Mouse (Mus musculus): Measurements from ENCODE around the gene Synpo2. TPM values are rescaled to one million over a fixed set of nuclear protein-coding genes. Genes with fewer than 3 reads are reported as not detected.

Synpo2 gene
- polyA plus RNA-seq, 1 experiment from 2014 or later = 1.6 TPM

- Histone ChIP-seq H3K27ac (no peak overlapping the region), H3K4me3 (replicated peaks) (no peak overlapping the region), H3K9me3 (no peaks in the 10 kb centered on the region), H3K9ac (no peak overlapping the region), H3K27me3 (no peaks in the 10 kb centered on the region), H3K4me1 (no peaks in the 10 kb centered on the region), H3K4me2 (no peak overlapping the region), H3K36me3 (replicated peaks) (no peaks in the 10 kb centered on the region)
- no peak for ATAC-seq (ENCODE audit: low FRiP score)
- 97% methylated on average over 7 of the region's 7 CpGs for WGBS
Observed at GRCm38 (mm10) chr3:123175142-123175541, 60.8 kb downstream of the Synpo2 start.

GRCm38 (mm10) chr3:123174379-123174697 is 61.6 kb downstream of the Synpo2 start:
- H3K4me1 ChIP-seq = no peaks in the 10 kb centered on the region
- H3K9ac ChIP-seq = no peak overlapping the region
- H3K4me3 ChIP-seq (replicated peaks) = no peak overlapping the region
- H3K27me3 ChIP-seq = no peaks in the 10 kb centered on the region
- no peaks in the 10 kb centered on the region for H3K36me3 ChIP-seq (replicated peaks)
- H3K9me3 ChIP-seq = no peaks in the 10 kb centered on the region
- H3K27ac ChIP-seq = no peak overlapping the region
- 91% methylated on average over 8 of the region's 8 CpGs for WGBS
- no peak overlapping the region for H3K4me2 ChIP-seq
- no peak for ATAC-seq (ENCODE audit: low FRiP score)

- H3K27ac ChIP-seq = no peak overlapping the region
- no peak overlapping the region for H3K4me2 ChIP-seq
- H3K4me3 ChIP-seq (replicated peaks) = no peak overlapping the region
- no peaks in the 10 kb centered on the region for H3K4me1 ChIP-seq
- H3K9me3 ChIP-seq = no peaks in the 10 kb centered on the region
- no peaks in the 10 kb centered on the region for H3K27me3 ChIP-seq
- no peak for ATAC-seq (ENCODE audit: low FRiP score)
- no peak overlapping the region for H3K9ac ChIP-seq
- 88% methylated on average over 21 of the region's 21 CpGs for WGBS
- H3K36me3 ChIP-seq (replicated peaks) = no peaks in the 10 kb centered on the region
Observed at GRCm38 (mm10) chr3:123173553-123174378, 62.2 kb downstream of the Synpo2 start.

- Histone ChIP-seq H3K9me3 (no peaks in the 10 kb centered on the region), H3K4me2 (no peak overlapping the region), H3K36me3 (replicated peaks) (no peaks in the 10 kb centered on the region), H3K27ac (no peak overlapping the region), H3K27me3 (no peaks in the 10 kb centered on the region), H3K4me1 (no peaks in the 10 kb centered on the region), H3K9ac (no peak overlapping the region), H3K4me3 (replicated peaks) (no peak overlapping the region)
- no peak for ATAC-seq (ENCODE audit: low FRiP score)
- 88% methylated on average over 5 of the region's 5 CpGs for WGBS
Observed at GRCm38 (mm10) chr3:123172151-123172550, 63.8 kb downstream of the Synpo2 start.

- no peak overlapping the region for H3K27ac ChIP-seq
- H3K4me2 ChIP-seq = no peak overlapping the region
- WGBS = 76% methylated on average over 4 of the region's 4 CpGs
- H3K9me3 ChIP-seq = no peaks in the 10 kb centered on the region
- no peaks in the 10 kb centered on the region for H3K4me1 ChIP-seq
- H3K27me3 ChIP-seq = no peaks in the 10 kb centered on the region
- H3K4me3 ChIP-seq (replicated peaks) = no peak overlapping the region
- no peak for ATAC-seq (ENCODE audit: low FRiP score)
- no peaks in the 10 kb centered on the region for H3K36me3 ChIP-seq (replicated peaks)
- no peak overlapping the region for H3K9ac ChIP-seq
Observed at GRCm38 (mm10) chr3:123169398-123169797, 66.6 kb downstream of the Synpo2 start.

GRCm38 (mm10) chr3:123168815-123169214 is 67.1 kb downstream of the Synpo2 start:
- Histone ChIP-seq H3K27ac (no peak overlapping the region), H3K27me3 (no peaks in the 10 kb centered on the region), H3K9ac (no peak overlapping the region), H3K4me2 (no peak overlapping the region), H3K36me3 (replicated peaks) (no peaks in the 10 kb centered on the region), H3K9me3 (no peaks in the 10 kb centered on the region), H3K4me1 (no peaks in the 10 kb centered on the region), H3K4me3 (replicated peaks) (no peak overlapping the region)
- ATAC-seq (ENCODE audit: low FRiP score) = no peak
- 10% methylated on average over 5 of the region's 5 CpGs for WGBS

GRCm38 (mm10) chr3:123166450-123166849 is 69.5 kb downstream of the Synpo2 start:
- Histone ChIP-seq H3K4me1 (0 out of 2 replicates have a peak, but pooled peaks cover 2% of the 10 kb centered on the region), H3K9ac (no peak overlapping the region), H3K9me3 (no peaks in the 10 kb centered on the region), H3K36me3 (replicated peaks) (no peaks in the 10 kb centered on the region), H3K27ac (no peak overlapping the region), H3K4me3 (replicated peaks) (no peak overlapping the region), H3K27me3 (no peaks in the 10 kb centered on the region), H3K4me2 (no peak overlapping the region)
- 66% methylated on average over 5 of the region's 5 CpGs for whole genome bisulfite sequencing
- ATAC-seq (ENCODE audit: low FRiP score) = no peak

- no peak overlapping the region for H3K27ac ChIP-seq
- 84% methylated on average over 1 of the region's 1 CpGs for WGBS
- no peak overlapping the region for H3K4me3 ChIP-seq (replicated peaks)
- H3K9me3 ChIP-seq = no peaks in the 10 kb centered on the region
- H3K4me2 ChIP-seq = no peak overlapping the region
- 0 out of 2 replicates have a peak, but pooled peaks cover 2% of the 10 kb centered on the region for H3K4me1 ChIP-seq
- H3K36me3 ChIP-seq (replicated peaks) = no peaks in the 10 kb centered on the region
- ATAC-seq (ENCODE audit: low FRiP score) = no peak
- no peak overlapping the region for H3K9ac ChIP-seq
- no peaks in the 10 kb centered on the region for H3K27me3 ChIP-seq
Observed at GRCm38 (mm10) chr3:123164183-123164582, 71.8 kb downstream of the Synpo2 start.

GRCm38 (mm10) chr3:123163192-123163523 is 72.8 kb downstream of the Synpo2 start:
- Histone ChIP-seq H3K4me1 (0 out of 2 replicates have a peak, but pooled peaks cover 2% of the 10 kb centered on the region), H3K4me3 (replicated peaks) (no peak overlapping the region), H3K27ac (no peak overlapping the region), H3K4me2 (no peak overlapping the region), H3K9me3 (no peaks in the 10 kb centered on the region), H3K27me3 (no peaks in the 10 kb centered on the region), H3K36me3 (replicated peaks) (no peaks in the 10 kb centered on the region), H3K9ac (no peak overlapping the region)
- no peak for ATAC-seq (ENCODE audit: low FRiP score)
- WGBS = 58% methylated on average over 4 of the region's 4 CpGs

- Histone ChIP-seq H3K4me3 (replicated peaks) (no peak overlapping the region), H3K9ac (no peak overlapping the region), H3K4me2 (no peak overlapping the region), H3K4me1 (0 out of 2 replicates have a peak, but pooled peaks cover 2% of the 10 kb centered on the region), H3K9me3 (no peaks in the 10 kb centered on the region), H3K36me3 (replicated peaks) (no peaks in the 10 kb centered on the region), H3K27me3 (no peaks in the 10 kb centered on the region), H3K27ac (no peak overlapping the region)
- WGBS = 51% methylated on average over 6 of the region's 6 CpGs
- ATAC-seq (ENCODE audit: low FRiP score) = no peak
Observed at GRCm38 (mm10) chr3:123162289-123163191, 73.4 kb downstream of the Synpo2 start.

GRCm38 (mm10) chr3:123160792-123161191 is 75.2 kb downstream of the Synpo2 start:
- Histone ChIP-seq H3K4me3 (replicated peaks) (no peak overlapping the region), H3K27ac (no peak overlapping the region), H3K9me3 (no peaks in the 10 kb centered on the region), H3K9ac (no peak overlapping the region), H3K36me3 (replicated peaks) (no peaks in the 10 kb centered on the region), H3K27me3 (no peaks in the 10 kb centered on the region), H3K4me1 (0 out of 2 replicates have a peak, but pooled peaks cover 2% of the 10 kb centered on the region), H3K4me2 (no peak overlapping the region)
- WGBS = 18% methylated on average over 4 of the region's 4 CpGs
- ATAC-seq (ENCODE audit: low FRiP score) = no peak

- 39% methylated on average over 9 of the region's 9 CpGs for WGBS
Observed at GRCm38 (mm10) chr3:123159139-123159824, 76.7 kb downstream of the Synpo2 start.

More at GRCm38 (mm10) chr3:123159139-123159824, 76.7 kb downstream of the Synpo2 start:
- no peaks in the 10 kb centered on the region for H3K27me3 ChIP-seq
- no peak overlapping the region for H3K27ac ChIP-seq
- ATAC-seq (ENCODE audit: low FRiP score) = peak; percentile 69; the same call in 1 of the 2 replicates
- no peaks in the 10 kb centered on the region for H3K9me3 ChIP-seq
- no peaks in the 10 kb centered on the region for H3K36me3 ChIP-seq (replicated peaks)
- no peak overlapping the region for H3K9ac ChIP-seq
- H3K4me1 ChIP-seq = 0 out of 2 replicates have a peak, but pooled peaks cover 2% of the 10 kb centered on the region
- H3K4me3 ChIP-seq (replicated peaks) = no peak overlapping the region
- H3K4me2 ChIP-seq = no peak overlapping the region
